Mouse (Mus musculus) E14TG2a.4 (cell line): ENCODE measurements around the gene Ero1lb.

Source experiments
- H3K27me3 ChIP-seq: 2 replicates; pipeline ENCODE4 v1.6.1; 2014; ENCODE audit warnings: low read length, control low read depth; ENCODE audit not compliant: insufficient read depth
- H3K36me3 ChIP-seq: 2 replicates; pipeline ENCODE4 v1.6.1; 2014; ENCODE audit warnings: low read length, control low read depth; ENCODE audit not compliant: insufficient read depth
- H3K4me1 ChIP-seq: replicated peaks from 2 replicates; pipeline ENCODE4 v1.6.1; 2014; ENCODE audit warnings: low read depth, low read length, control low read depth
- H3K4me3 ChIP-seq: replicated peaks from 2 replicates; pipeline ENCODE4 v1.5.1; 2014; ENCODE audit warnings: mild to moderate bottlenecking, low read length
- H3K9me3 ChIP-seq: 2 replicates; pipeline ENCODE4 v1.6.1; 2014; ENCODE audit warnings: low read length, control low read depth
- CTCF ChIP-seq: conservative IDR thresholded peaks from 2 replicates; pipeline ENCODE4 v1.5.1; 2014; ENCODE audit warnings: low read length
- NANOG ChIP-seq: IDR thresholded peaks from 2 replicates; pipeline ENCODE4 v1.6.1; 2014; ENCODE audit warnings: borderline replicate concordance, low read length, mixed read lengths
- POU5F1 ChIP-seq: IDR thresholded peaks from 2 replicates; pipeline ENCODE4 v1.6.1; 2014; ENCODE audit warnings: low read length, borderline replicate concordance

Ero1lb gene

DNA sequence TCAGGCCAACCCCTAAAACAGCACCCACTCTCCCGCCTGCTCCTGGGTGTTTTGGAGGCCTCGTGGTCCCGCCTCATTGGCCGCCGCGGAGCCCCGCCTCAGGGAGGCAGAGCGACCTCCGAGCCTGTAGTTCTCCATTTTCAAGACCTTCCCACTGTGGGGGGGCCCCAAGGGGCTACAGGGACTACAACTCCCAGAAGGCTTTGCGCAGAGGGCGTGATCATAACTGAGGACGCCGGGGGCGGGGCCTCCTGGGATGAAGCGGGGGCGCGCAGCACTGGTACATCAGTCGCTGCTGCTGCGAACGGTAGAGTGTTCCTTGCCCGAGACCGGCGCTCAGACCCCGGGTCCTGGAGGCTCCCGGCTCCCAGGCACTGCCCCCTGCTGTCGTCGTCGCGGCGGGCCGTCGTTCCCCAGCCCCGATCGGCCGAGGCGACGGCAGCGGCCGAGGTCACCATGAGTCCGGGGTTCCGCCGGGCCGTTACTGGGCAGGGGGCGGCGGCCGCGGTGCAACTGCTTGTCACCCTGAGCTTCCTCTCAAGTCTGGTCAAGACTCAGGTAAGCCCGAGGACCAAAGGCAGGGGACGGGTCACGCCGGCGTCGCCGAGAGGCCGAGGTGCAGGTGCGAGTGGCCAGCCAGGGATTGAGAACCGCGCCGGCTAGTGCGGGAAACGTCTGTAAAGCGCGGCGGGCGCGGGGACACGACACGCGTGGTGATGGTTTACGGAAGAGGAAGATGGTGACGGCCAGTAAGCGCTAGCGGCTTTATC, at the start of gene Ero1lb:
Gene Ero1lb, plus strand, starts transcription at position 254 of the 770 bp plus-strand sequence.
- no peaks in the 10 kb centered on the region for H3K9me3 ChIP-seq
- H3K36me3 ChIP-seq: no peaks in the 10 kb centered on the region
- H3K4me1 ChIP-seq: peaks cover 13% of the 10 kb centered on the region
- H3K4me3 ChIP-seq: peak within 1 kb of the TSS; percentile 94
- TF ChIP-seq POU5F1: no peak
- no peak for TF ChIP-seq CTCF
- TF ChIP-seq NANOG: no peak
- peaks cover 8% of the 10 kb centered on the region for H3K27me3 ChIP-seq

DNA sequence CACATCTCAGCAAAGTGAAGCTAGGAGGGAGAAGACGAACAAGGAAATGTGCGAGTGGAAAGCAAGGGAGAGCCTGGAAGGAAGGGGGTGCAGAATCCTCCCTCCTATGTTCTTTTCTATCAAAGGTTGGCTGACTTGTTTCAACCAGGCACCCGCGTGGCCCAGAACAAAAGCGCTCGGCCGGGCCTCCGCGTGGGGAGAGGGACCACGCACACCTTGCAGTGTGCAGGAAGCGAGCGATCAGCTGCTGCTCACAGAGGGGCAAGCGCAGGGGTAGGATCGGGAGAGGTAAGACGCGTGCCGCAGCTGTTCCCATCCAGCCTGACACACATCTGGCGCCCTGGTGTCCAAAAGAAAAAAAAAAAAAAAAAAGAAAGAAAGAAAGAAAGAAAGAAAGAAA, 46.3 kb upstream of the Ero1lb start:
- peaks cover 14% of the 10 kb centered on the region for H3K4me1 ChIP-seq
- H3K27me3 ChIP-seq: peaks cover 79% of the 10 kb centered on the region
- H3K9me3 ChIP-seq: no peaks in the 10 kb centered on the region
- TF ChIP-seq NANOG (no peak), CTCF (no peak), POU5F1 (no peak)
- no peaks in the 10 kb centered on the region for H3K36me3 ChIP-seq
- peak overlapping the region; percentile 76 for H3K4me3 ChIP-seq

DNA sequence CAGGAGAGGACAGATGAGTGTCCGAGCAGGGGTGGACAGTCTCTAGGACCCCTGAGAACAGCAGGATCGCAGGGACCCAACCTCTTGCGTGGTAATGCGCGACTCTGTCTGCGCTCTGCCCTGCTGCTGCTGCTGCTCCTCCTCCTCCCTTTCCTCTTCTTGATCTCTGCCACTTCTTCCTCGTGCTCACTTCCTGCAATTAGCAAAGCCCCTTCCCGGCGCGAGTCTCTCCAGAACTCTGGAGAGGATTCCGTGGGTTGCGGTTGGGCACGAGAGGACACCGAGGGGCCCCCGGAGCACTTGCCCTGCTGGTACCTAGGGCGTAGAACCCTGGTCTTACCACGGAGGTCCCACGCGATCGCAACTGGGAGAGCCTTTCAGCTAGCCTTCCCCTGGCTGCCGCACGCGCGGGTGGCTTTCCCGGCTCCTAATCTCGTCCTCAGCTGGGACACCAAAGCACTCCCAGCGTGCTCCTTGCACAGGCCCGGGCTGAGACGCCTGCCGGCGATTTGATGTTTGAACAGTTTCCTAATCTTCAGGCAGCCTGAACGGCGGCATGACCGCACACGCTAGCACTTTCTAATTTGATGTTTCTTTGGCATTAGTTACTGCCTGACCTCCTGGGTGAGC, 45.6 kb upstream of the Ero1lb start, which contains the start of gene Edaradd:
Gene Edaradd, minus strand, starts transcription at position 484 of the 630 bp plus-strand sequence.
- Histone ChIP-seq H3K36me3 (no peaks in the 10 kb centered on the region), H3K27me3 (peaks cover 75% of the 10 kb centered on the region)
- no peak for TF ChIP-seq NANOG
- TF ChIP-seq POU5F1: no peak
- TF ChIP-seq CTCF: no peak

DNA sequence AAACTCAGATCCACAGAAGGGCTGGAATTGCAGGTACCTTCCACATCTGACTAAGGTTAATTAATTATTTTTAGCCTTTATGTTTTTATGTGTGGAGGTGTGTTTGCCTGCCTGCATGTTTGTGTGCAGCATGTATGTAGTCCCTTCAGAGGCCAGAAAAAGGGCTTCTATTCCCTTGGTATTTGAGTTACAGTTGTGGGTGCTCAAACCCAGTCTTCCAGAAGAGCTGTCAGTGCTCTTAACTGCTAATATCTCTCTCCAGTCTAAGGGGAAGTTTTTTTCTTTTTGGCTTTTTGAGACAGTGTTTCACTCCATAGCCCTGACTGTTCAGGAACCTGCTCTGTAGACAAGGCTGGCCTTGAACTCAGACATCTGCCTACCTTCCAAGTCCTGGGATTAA, 43.3 kb upstream of the Ero1lb start:
- H3K27me3 ChIP-seq: peaks cover 59% of the 10 kb centered on the region
- H3K36me3 ChIP-seq: no peaks in the 10 kb centered on the region
- H3K9me3 ChIP-seq: peaks cover 15% of the 10 kb centered on the region
- H3K4me1 ChIP-seq: peaks cover 14% of the 10 kb centered on the region
- H3K4me3 ChIP-seq: no peak overlapping the region
- no peak for TF ChIP-seq NANOG
- no peak for TF ChIP-seq CTCF
- no peak for TF ChIP-seq POU5F1

More for the DNA sequence above, 45.6 kb upstream of the Ero1lb start, which contains the start of gene Edaradd:
- Histone ChIP-seq H3K4me1 (peaks cover 14% of the 10 kb centered on the region), H3K4me3 (peak within 1 kb of the TSS; percentile 76), H3K9me3 (no peaks in the 10 kb centered on the region)

DNA sequence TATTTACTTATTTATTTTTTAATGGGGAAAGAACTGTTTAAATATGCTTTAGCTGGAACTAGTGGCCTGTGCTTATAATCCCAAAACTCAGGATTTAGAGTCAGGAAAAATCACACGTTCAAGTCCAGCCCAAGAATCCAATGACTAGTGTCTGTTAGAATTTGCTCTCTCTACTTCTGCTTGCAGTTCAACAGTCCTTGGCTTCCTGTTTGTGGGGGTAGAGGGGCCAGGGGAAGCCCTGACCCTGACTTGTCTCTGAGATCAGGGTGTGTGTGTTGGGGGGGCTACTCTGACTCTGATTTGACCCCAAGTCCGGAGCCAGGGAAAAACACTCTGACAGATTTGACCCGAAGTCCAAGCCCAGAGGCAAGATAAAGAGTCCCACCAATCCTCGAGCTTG, 40.0 kb upstream of the Ero1lb start:
- Histone ChIP-seq H3K9me3 (peaks cover 16% of the 10 kb centered on the region), H3K27me3 (peaks cover 25% of the 10 kb centered on the region), H3K4me3 (no peak overlapping the region), H3K4me1 (no peaks in the 10 kb centered on the region), H3K36me3 (no peaks in the 10 kb centered on the region)
- TF ChIP-seq POU5F1 (no peak), CTCF (no peak), NANOG (no peak)

DNA sequence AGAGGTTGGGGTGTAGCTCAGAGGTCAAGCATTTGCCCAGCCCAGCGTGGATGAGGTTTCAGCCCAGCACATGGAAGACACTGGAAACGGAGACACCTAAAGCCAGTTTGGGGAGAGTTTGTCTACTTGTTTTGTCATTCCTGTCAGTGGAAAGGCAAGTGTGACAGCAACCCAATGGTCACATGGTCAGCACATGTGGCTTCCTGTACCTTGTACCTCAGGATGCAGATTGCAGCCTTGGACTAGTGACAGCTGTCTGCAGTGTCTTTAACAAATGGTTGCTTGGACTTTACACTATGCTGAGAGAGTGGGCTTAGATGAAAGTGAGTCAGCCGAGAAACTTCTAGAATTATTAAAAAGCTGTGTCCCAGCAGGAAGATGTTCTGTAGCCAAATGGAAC, 31.0 kb upstream of the Ero1lb start:
- H3K9me3 ChIP-seq: peaks cover 8% of the 10 kb centered on the region; the same call in 1 of the 2 replicates
- no peaks in the 10 kb centered on the region for H3K4me1 ChIP-seq
- no peak overlapping the region for H3K4me3 ChIP-seq
- TF ChIP-seq NANOG (no peak), CTCF (no peak), POU5F1 (no peak)
- H3K27me3 ChIP-seq: peaks cover 1% of the 10 kb centered on the region; the same call in 1 of the 2 replicates
- no peaks in the 10 kb centered on the region for H3K36me3 ChIP-seq

DNA sequence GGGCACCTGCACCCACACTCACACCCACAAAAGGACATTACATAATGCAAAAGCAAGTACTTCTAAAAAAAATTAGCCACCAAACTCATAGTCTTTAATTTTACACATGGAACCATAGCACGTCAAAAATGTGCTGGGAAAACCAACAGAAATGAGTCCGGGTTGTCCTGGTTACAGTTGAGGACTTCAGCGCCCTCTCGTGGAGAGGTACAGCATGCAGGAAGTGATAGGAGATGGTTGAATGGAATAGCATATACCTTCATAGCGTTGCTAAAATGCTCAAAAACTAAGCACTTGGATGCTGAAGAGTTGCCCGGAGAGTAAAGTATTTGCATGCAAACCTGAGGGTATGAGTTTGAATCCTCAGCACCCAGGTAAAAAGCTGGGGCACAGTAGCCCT, 27.7 kb upstream of the Ero1lb start:
- Histone ChIP-seq H3K4me1 (peaks cover 13% of the 10 kb centered on the region), H3K4me3 (no peak overlapping the region), H3K36me3 (no peaks in the 10 kb centered on the region), H3K27me3 (peaks cover 24% of the 10 kb centered on the region), H3K9me3 (peaks cover 8% of the 10 kb centered on the region; the same call in 1 of the 2 replicates)
- TF ChIP-seq CTCF: peak; percentile 72
- no peak for TF ChIP-seq POU5F1
- TF ChIP-seq NANOG: no peak

DNA sequence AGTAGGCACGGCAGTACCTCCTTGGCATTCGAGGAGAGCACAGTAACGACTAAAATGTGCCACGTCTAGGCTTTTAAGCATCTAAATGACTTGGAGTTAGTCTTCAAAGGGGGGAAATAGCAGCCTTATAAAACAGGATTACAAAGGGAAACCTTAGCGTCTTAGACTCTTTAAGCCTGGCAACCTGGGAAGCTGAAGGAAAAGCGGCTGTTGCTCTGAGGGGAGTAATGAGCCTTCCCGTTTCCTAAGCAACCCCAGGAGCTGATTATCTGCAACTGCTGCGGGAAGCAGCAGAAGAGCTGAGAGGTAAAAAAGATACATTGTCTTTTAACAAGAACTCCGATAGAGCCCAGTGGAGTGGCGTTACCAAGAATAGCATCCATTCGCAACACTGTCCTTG, 26.0 kb upstream of the Ero1lb start:
- H3K27me3 ChIP-seq: peaks cover 24% of the 10 kb centered on the region
- no peak for TF ChIP-seq CTCF
- no peak for TF ChIP-seq POU5F1
- no peak for TF ChIP-seq NANOG
- no peaks in the 10 kb centered on the region for H3K36me3 ChIP-seq
- H3K4me1 ChIP-seq: peaks cover 13% of the 10 kb centered on the region
- H3K4me3 ChIP-seq: no peak overlapping the region
- peaks cover 8% of the 10 kb centered on the region; the same call in 1 of the 2 replicates for H3K9me3 ChIP-seq
